Mouse (Mus musculus): ENCODE measurements at regions not wholly inside any gene's neighbourhood (a gene's known extent, or its start where the extent isn't known, plus 50 kb on each side); places are given as distances from the start of the nearest gene placed in this dataset.

DNA sequence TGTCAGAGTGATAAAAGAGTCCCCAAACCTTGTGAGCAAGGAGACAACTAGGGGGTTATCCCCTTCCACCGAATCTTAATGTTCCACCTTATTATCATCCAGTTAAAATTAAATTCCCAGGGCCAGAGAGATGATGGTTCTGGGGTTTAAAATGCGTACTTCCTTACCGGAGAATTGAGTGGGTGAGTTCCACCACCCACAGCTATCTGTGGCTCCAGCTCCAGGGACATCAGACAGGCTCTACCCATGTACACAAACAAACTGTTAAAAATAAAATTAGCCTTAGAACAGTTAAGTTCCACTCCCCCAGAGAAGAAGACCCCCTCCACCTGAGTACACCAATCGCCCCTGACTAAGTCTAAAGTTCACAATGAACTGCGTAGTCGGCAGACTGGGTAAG, 52.0 kb upstream of the Mgat5 start:
- no peak for TF ChIP-seq CTCF (IDR thresholded peaks at IDR 0.05; ENCODE audit: insufficient read depth, low read depth, low read length)

DNA sequence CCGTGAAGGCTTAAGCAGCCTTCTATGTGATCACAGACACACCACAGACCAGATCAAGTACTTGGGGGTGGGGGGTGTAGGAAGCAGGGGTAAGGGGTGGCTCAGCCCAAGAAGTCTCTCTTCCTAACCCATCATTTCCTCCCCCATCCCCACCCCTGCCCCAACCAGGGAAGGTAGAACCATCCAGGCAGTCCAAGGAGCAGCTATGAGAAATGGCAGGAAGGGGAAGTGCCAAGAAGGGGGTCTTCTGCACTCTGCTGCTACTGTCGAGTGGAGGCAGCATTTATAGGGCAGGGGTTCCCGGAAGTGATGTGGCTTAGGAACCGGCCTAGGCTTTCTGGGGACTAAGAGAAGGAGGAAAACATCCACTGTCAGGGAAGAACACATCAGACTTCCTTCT, 69.3 kb upstream of the Mgat5 start:
- TF ChIP-seq CTCF (IDR thresholded peaks at IDR 0.05; ENCODE audit: insufficient read depth, low read depth, low read length) (no peak), POLR2A (IDR thresholded peaks at IDR 0.05; ENCODE audit: insufficient read depth, low read depth, low read length) (no peak)
- no peak overlapping the region for H3K4me3 ChIP-seq (ENCODE audit: insufficient read depth, low read depth, low read length)
- H3K4me1 ChIP-seq (ENCODE audit: control insufficient read depth, insufficient read depth, low read length): no peaks in the 10 kb centered on the region
- no peak overlapping the region for H3K27ac ChIP-seq (ENCODE audit: insufficient read depth, low read depth, low read length)
- 79% methylated on average over 4 of the region's 4 CpGs for WGBS

More for the DNA sequence above, 52.0 kb upstream of the Mgat5 start:
- H3K27ac ChIP-seq (ENCODE audit: insufficient read depth, low read depth, low read length): no peak overlapping the region
- no peaks in the 10 kb centered on the region for H3K4me1 ChIP-seq (ENCODE audit: control insufficient read depth, insufficient read depth, low read length)
- H3K4me3 ChIP-seq (ENCODE audit: insufficient read depth, low read depth, low read length): no peak overlapping the region
- 57% methylated on average over 6 of the region's 6 CpGs for WGBS

DNA sequence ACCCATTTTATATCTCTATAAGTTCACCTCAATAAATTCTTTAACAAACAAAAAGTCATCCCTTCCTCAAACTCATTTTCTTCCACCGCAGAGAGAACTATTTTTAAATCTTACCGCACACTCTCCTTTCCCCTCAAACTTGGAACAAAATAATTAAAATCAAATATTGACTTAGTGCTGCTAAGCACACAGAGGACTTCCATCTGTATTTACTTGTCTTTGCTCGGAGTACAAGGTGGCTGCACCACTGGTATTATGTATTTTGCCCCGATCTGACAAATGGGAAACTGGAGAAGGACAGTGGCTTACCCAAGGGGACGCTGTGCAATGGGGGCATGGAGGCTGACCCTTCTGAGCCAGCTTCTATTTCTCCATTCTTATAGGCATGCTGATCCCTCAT, 72.9 kb upstream of the Mgat5 start:
- no peak overlapping the region for H3K27ac ChIP-seq (ENCODE audit: insufficient read depth, low read depth, low read length)
- WGBS: 80% methylated on average over 5 of the region's 5 CpGs
- TF ChIP-seq CTCF (IDR thresholded peaks at IDR 0.05; ENCODE audit: insufficient read depth, low read depth, low read length) (no peak), POLR2A (IDR thresholded peaks at IDR 0.05; ENCODE audit: insufficient read depth, low read depth, low read length) (no peak)
- no peaks in the 10 kb centered on the region for H3K4me1 ChIP-seq (ENCODE audit: control insufficient read depth, insufficient read depth, low read length)
- no peak overlapping the region for H3K4me3 ChIP-seq (ENCODE audit: insufficient read depth, low read depth, low read length)

DNA sequence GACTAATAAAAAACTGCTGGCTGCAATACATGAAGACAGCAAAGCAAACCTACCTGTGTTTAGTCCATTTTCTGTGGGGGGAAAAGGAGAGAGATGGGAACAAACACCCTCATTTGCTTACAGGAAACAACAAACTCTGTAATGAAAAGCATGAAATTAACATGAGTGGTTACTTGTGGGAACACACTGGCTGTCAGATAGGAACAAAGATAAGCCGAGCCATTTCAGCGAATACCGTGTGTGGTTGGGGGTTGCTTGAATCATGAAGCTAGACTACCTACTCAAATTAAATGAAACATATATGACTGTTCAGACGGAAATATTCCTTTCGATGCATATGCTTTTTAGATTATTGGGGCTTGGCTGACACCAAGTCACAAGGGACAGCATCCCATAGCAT, 80.0 kb upstream of the Mgat5 start:
- TF ChIP-seq POLR2A (IDR thresholded peaks at IDR 0.05; ENCODE audit: insufficient read depth, low read depth, low read length): no peak
- TF ChIP-seq CTCF (IDR thresholded peaks at IDR 0.05; ENCODE audit: insufficient read depth, low read depth, low read length): no peak
- H3K4me3 ChIP-seq (ENCODE audit: insufficient read depth, low read depth, low read length): no peak overlapping the region
- 90% methylated on average over 5 of the region's 5 CpGs for WGBS
- H3K4me1 ChIP-seq (ENCODE audit: control insufficient read depth, insufficient read depth, low read length): no peaks in the 10 kb centered on the region
- H3K27ac ChIP-seq (ENCODE audit: insufficient read depth, low read depth, low read length): no peak overlapping the region

DNA sequence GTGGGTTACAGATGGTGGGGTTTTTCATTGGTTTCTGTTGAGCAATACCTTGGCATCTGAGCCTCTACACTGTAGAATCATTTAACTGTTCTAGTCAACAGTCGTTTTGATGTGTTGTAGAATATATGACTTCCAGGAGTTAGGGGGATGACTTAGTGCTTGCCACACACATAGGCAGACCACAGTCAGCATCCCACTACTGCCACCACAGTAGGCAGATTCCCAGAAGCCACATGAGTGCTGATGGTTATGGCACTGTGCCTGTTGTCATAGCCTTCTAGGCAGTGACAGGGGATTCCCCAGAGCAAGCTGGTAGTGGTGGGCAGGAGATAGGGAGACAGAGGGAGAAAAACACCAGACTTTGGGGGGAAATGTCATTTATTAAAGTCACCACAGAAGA, 86.8 kb upstream of the Mgat5 start:
- H3K4me3 ChIP-seq (ENCODE audit: insufficient read depth, low read depth, low read length): no peak overlapping the region
- no peaks in the 10 kb centered on the region for H3K4me1 ChIP-seq (ENCODE audit: control insufficient read depth, insufficient read depth, low read length)
- no peak overlapping the region for H3K27ac ChIP-seq (ENCODE audit: insufficient read depth, low read depth, low read length)
- WGBS: 77% methylated on average over 1 of the region's 1 CpGs
- TF ChIP-seq POLR2A (IDR thresholded peaks at IDR 0.05; ENCODE audit: insufficient read depth, low read depth, low read length) (no peak), CTCF (IDR thresholded peaks at IDR 0.05; ENCODE audit: insufficient read depth, low read depth, low read length) (no peak)

DNA sequence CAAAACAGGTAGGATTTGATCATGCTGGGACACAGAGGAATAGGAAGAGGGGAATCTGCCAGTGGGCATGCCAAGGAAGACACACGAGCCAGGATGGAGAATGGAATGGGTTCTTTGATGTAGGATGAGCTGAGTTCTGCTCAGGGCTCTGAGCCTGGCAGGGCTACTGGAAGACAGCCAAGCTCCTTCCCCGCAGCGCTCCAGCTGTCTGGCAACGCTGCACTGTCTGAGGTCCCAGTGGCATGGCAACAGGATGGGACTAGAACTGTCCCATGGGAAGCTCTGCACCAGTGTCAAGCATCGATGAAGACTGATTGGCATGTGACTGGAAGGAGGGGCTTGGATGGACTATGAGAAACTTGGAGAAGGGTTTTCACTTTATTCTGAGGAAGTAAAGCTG, 97.3 kb upstream of the Mgat5 start:
- TF ChIP-seq CTCF (IDR thresholded peaks at IDR 0.05; ENCODE audit: insufficient read depth, low read depth, low read length) (no peak), POLR2A (IDR thresholded peaks at IDR 0.05; ENCODE audit: insufficient read depth, low read depth, low read length) (no peak)
- WGBS: 16% methylated on average over 5 of the region's 5 CpGs
- Histone ChIP-seq H3K27ac (ENCODE audit: insufficient read depth, low read depth, low read length) (no peak overlapping the region), H3K4me3 (ENCODE audit: insufficient read depth, low read depth, low read length) (no peak overlapping the region), H3K4me1 (ENCODE audit: control insufficient read depth, insufficient read depth, low read length) (peaks cover 7% of the 10 kb centered on the region)

DNA sequence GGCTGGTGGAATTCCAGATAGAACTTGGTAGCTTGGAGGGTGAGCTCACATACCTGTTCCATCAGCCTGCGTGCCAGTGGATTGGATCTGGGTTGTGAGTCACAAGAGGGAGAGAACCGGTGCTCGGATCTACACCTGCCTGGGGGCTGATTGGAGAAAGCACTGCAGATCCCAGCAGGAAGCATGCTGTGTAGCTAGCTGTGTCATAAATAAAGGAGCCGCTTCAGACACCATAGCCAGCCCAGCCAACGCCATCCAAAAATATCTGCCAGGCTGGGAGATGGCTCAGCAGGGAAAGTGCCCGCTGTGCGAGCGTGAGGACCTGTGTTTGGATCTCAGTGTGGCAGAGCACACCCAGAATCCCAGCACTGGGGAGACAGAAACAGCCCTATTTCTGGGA, 99.0 kb upstream of the Mgat5 start:
- WGBS: 44% methylated on average over 8 of the region's 8 CpGs
- peaks cover 7% of the 10 kb centered on the region for H3K4me1 ChIP-seq (ENCODE audit: control insufficient read depth, insufficient read depth, low read length)
- TF ChIP-seq POLR2A (IDR thresholded peaks at IDR 0.05; ENCODE audit: insufficient read depth, low read depth, low read length): no peak
- no peak for TF ChIP-seq CTCF (IDR thresholded peaks at IDR 0.05; ENCODE audit: insufficient read depth, low read depth, low read length)
- H3K27ac ChIP-seq (ENCODE audit: insufficient read depth, low read depth, low read length): no peak overlapping the region; the same call in 1 of the 2 replicates
- no peak overlapping the region for H3K4me3 ChIP-seq (ENCODE audit: insufficient read depth, low read depth, low read length)

DNA sequence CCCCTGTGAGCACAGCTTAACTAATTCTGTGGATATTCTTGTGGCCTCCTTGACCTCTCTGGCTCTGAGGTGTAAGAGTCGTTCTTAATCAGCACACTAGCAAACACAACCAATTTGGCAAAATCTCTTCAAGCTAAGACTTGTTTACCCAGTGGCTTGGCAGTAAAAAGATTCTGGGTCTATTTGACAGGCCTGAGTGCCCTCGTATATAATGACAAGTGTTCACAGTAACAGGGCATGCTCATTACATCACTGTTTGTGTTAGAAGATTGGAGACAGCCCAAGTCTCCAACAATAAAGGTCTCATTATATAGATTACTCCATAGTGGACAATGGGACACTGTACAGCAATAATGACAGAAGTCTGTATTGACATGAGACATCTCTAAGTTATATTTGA, 101.2 kb upstream of the Mgat5 start:
- TF ChIP-seq POLR2A (IDR thresholded peaks at IDR 0.05; ENCODE audit: insufficient read depth, low read depth, low read length) (no peak), CTCF (IDR thresholded peaks at IDR 0.05; ENCODE audit: insufficient read depth, low read depth, low read length) (no peak)
- Histone ChIP-seq H3K27ac (ENCODE audit: insufficient read depth, low read depth, low read length) (no peak overlapping the region), H3K4me1 (ENCODE audit: control insufficient read depth, insufficient read depth, low read length) (peaks cover 7% of the 10 kb centered on the region), H3K4me3 (ENCODE audit: insufficient read depth, low read depth, low read length) (no peak overlapping the region)
- 69% methylated on average over 2 of the region's 2 CpGs for WGBS

DNA sequence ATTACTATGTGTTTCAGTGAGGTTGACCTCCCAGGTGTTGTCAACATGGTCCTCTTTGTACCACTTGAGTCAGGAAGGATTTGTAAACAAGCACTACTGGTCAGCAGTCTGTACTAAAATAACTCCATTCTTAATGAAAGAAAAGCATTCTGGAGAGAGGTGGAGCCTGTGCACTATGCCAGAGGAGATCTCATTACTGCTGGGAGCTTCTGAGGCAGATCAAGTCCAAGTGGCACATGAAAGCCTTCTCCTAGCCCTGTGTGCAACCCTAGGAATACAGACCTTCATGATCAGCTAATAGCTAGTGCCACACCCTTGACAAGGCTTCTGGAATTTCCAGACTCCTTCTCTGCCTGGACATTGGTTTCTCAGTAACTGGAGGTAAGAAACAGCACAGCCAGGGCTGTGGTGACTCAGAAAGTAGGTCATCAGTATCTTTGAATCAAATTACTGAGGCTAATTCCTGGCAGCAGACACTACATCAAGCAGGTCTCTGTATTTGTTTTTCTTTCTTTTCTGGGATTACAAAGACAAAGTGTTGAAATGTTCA, 105.9 kb upstream of the Mgat5 start:
- Histone ChIP-seq H3K27ac (ENCODE audit: insufficient read depth, low read depth, low read length) (no peak overlapping the region; the same call in 1 of the 2 replicates), H3K4me1 (ENCODE audit: control insufficient read depth, insufficient read depth, low read length) (no peaks in the 10 kb centered on the region), H3K4me3 (ENCODE audit: insufficient read depth, low read depth, low read length) (no peak overlapping the region)
- no peak for TF ChIP-seq CTCF (IDR thresholded peaks at IDR 0.05; ENCODE audit: insufficient read depth, low read depth, low read length)
- TF ChIP-seq POLR2A (IDR thresholded peaks at IDR 0.05; ENCODE audit: insufficient read depth, low read depth, low read length): no peak

DNA sequence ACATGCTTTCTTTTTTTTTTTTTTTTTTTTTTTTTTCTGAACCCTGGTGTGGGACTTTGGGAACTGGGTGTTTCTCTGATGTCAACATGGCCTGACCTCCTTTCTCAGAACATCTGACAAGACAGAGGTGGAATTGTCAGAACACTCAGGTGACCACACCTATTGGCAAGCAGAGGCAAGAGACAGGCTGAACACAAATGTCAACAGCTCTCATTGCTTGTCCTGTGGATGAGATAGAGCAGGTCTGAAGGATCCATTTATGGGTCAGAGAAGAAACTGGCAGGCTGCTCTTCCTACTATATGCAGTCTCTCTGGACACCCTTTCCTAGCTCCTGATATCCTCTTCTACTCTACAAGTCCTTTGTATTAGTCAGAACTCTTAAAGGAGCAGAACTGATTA, 117.2 kb upstream of the Mgat5 start:
- H3K4me1 ChIP-seq (ENCODE audit: control insufficient read depth, insufficient read depth, low read length): no peaks in the 10 kb centered on the region
- TF ChIP-seq CTCF (IDR thresholded peaks at IDR 0.05; ENCODE audit: insufficient read depth, low read depth, low read length) (no peak), POLR2A (IDR thresholded peaks at IDR 0.05; ENCODE audit: insufficient read depth, low read depth, low read length) (no peak)
- no peak overlapping the region for H3K27ac ChIP-seq (ENCODE audit: insufficient read depth, low read depth, low read length)
- no peak overlapping the region for H3K4me3 ChIP-seq (ENCODE audit: insufficient read depth, low read depth, low read length)
